Mouse (Mus musculus) hindbrain, embryonic 13.5 days (tissue): ENCODE data around the gene Gpr108. TPM values are rescaled to one million over a fixed set of nuclear protein-coding genes. Genes with fewer than 3 reads are reported as not detected.

Experiments used
- ATAC-seq: fragments of 200-750 bp; cut with Nextera tagmentation; 2 replicates; pipeline ENCODE4 v1.8.0; 2017; ENCODE audit warnings: moderate TSS enrichment; ENCODE audit not compliant: low FRiP score
- H3K27ac ChIP-seq: fragments of 300-500 bp; sonication (generic); 2 replicates; pipeline ENCODE4 v1.5.1; 2015; ENCODE audit warnings: inconsistent platforms, mild to moderate bottlenecking, moderate library complexity
- H3K27me3 ChIP-seq: fragments of 300-500 bp; sonication (generic); 2 replicates; pipeline ENCODE4 v1.6.1; 2015; ENCODE audit warnings: mild to moderate bottlenecking, inconsistent platforms
- H3K36me3 ChIP-seq: fragments of 300-500 bp; sonication (generic); 2 replicates; pipeline ENCODE4 v1.6.1; 2015; ENCODE audit warnings: mild to moderate bottlenecking, inconsistent platforms
- H3K4me1 ChIP-seq: fragments of 300-500 bp; sonication (generic); replicated peaks from 2 replicates; pipeline ENCODE4 v1.6.1; 2015; ENCODE audit warnings: inconsistent platforms
- H3K4me2 ChIP-seq: fragments of 300-500 bp; sonication (generic); 2 replicates; pipeline ENCODE4 v1.6.1; 2015; ENCODE audit warnings: inconsistent platforms, mild to moderate bottlenecking, moderate library complexity
- H3K4me3 ChIP-seq: fragments of 300-500 bp; sonication (generic); 2 replicates; pipeline ENCODE4 v1.5.1; 2015; ENCODE audit warnings: mild to moderate bottlenecking, inconsistent platforms
- H3K9ac ChIP-seq: fragments of 300-500 bp; sonication (generic); 2 replicates; pipeline ENCODE4 v1.6.1; 2015; ENCODE audit warnings: mild to moderate bottlenecking, inconsistent platforms
- H3K9me3 ChIP-seq: fragments of 300-500 bp; sonication (generic); 2 replicates; pipeline ENCODE4 v1.6.1; 2016; ENCODE audit warnings: inconsistent platforms
- WGBS: fragments of 180-500 bp; shearing (Covaris S2); methylation state at CpG from one replicate; pipeline ENCODE4 v1.1.7; 2015; 5-methylcytosine and 5-hydroxymethylcytosine counted together
- polyA plus RNA-seq: library from polyadenylated mRNA; unstranded; fragments of >200 nt; fragmentation: Nextera tagmentation; extraction: Ambion mirVana; gene quantifications from 2 replicates; pipeline ENCODE4 v1.2.1, GENCODE M21; 2015

The Gpr108 gene
- polyA plus RNA-seq, 1 experiment from 2014 or later, result 23.8 TPM

- Histone ChIP-seq H3K9me3 (no peaks in the 10 kb centered on the region), H3K36me3 (no peaks in the 10 kb centered on the region), H3K4me3 (no peak overlapping the region), H3K9ac (no peak overlapping the region), H3K27me3 (no peaks in the 10 kb centered on the region; the same call in 1 of the 2 replicates), H3K4me1 (peaks cover 9% of the 10 kb centered on the region), H3K4me2 (no peak overlapping the region), H3K27ac (no peak overlapping the region)
- no peak for ATAC-seq
- 81% methylated on average over 12 of the region's 12 CpGs for WGBS
Measured at GRCm38 (mm10) chr17:57218335-57218900, 29.8 kb downstream of the Gpr108 start.

- H3K36me3 ChIP-seq, result no peaks in the 10 kb centered on the region
- H3K27ac ChIP-seq, result no peak overlapping the region
- peak overlapping the region; percentile 46; the same call in 1 of the 2 replicates for H3K9ac ChIP-seq
- no peaks in the 10 kb centered on the region for H3K9me3 ChIP-seq
- H3K27me3 ChIP-seq, result no peaks in the 10 kb centered on the region
- peaks cover 9% of the 10 kb centered on the region for H3K4me1 ChIP-seq
- 52% methylated on average over 13 of the region's 13 CpGs for WGBS
- ATAC-seq, result peak; percentile 82
- H3K4me3 ChIP-seq, result peak overlapping the region; percentile 11; the same call in 1 of the 2 replicates
- H3K4me2 ChIP-seq, result peak overlapping the region; percentile 39
Measured at GRCm38 (mm10) chr17:57214676-57215387, 33.4 kb downstream of the Gpr108 start.

- Histone ChIP-seq H3K36me3 (no peaks in the 10 kb centered on the region), H3K4me3 (no peak overlapping the region), H3K27ac (no peak overlapping the region), H3K9me3 (no peaks in the 10 kb centered on the region), H3K9ac (no peak overlapping the region), H3K27me3 (no peaks in the 10 kb centered on the region), H3K4me2 (no peak overlapping the region), H3K4me1 (peaks cover 3% of the 10 kb centered on the region; the same call in 1 of the 2 replicates)
- no peak for ATAC-seq
- 66% methylated on average over 9 of the region's 9 CpGs for WGBS
Measured at GRCm38 (mm10) chr17:57211501-57211900, 36.7 kb downstream of the Gpr108 start.

GRCm38 (mm10) chr17:57209330-57209729, 38.9 kb downstream of the Gpr108 start:
- H3K36me3 ChIP-seq, result no peaks in the 10 kb centered on the region
- no peaks in the 10 kb centered on the region for H3K27me3 ChIP-seq
- no peak for ATAC-seq
- no peak overlapping the region for H3K27ac ChIP-seq
- 80% methylated on average over 4 of the region's 4 CpGs for WGBS
- no peaks in the 10 kb centered on the region for H3K4me1 ChIP-seq
- H3K4me2 ChIP-seq, result no peak overlapping the region
- no peak overlapping the region for H3K4me3 ChIP-seq
- H3K9me3 ChIP-seq, result no peaks in the 10 kb centered on the region
- H3K9ac ChIP-seq, result no peak overlapping the region

- H3K9me3 ChIP-seq, result no peaks in the 10 kb centered on the region
- no peak overlapping the region for H3K9ac ChIP-seq
- no peaks in the 10 kb centered on the region for H3K36me3 ChIP-seq
- H3K4me3 ChIP-seq, result no peak overlapping the region
- H3K4me2 ChIP-seq, result no peak overlapping the region
- ATAC-seq, result no peak
- whole genome bisulfite sequencing, result 91% methylated on average over 3 of the region's 3 CpGs
- H3K27ac ChIP-seq, result no peak overlapping the region
- no peaks in the 10 kb centered on the region for H3K27me3 ChIP-seq
- H3K4me1 ChIP-seq, result no peaks in the 10 kb centered on the region
Measured at GRCm38 (mm10) chr17:57207938-57208337, 40.3 kb downstream of the Gpr108 start.

GRCm38 (mm10) chr17:57201841-57202724, 46.2 kb downstream of the Gpr108 start:
- H3K4me2 ChIP-seq, result no peak overlapping the region
- H3K4me1 ChIP-seq, result no peaks in the 10 kb centered on the region
- H3K36me3 ChIP-seq, result no peaks in the 10 kb centered on the region
- no peak overlapping the region for H3K4me3 ChIP-seq
- WGBS, result 90% methylated on average over 10 of the region's 10 CpGs
- no peaks in the 10 kb centered on the region for H3K27me3 ChIP-seq
- no peak for ATAC-seq
- H3K9me3 ChIP-seq, result no peaks in the 10 kb centered on the region
- no peak overlapping the region for H3K9ac ChIP-seq
- H3K27ac ChIP-seq, result no peak overlapping the region

GRCm38 (mm10) chr17:57198252-57198651, 50.0 kb downstream of the Gpr108 start:
- no peak overlapping the region for H3K4me2 ChIP-seq
- H3K4me1 ChIP-seq, result no peaks in the 10 kb centered on the region
- no peaks in the 10 kb centered on the region for H3K36me3 ChIP-seq
- H3K27me3 ChIP-seq, result no peaks in the 10 kb centered on the region
- H3K9me3 ChIP-seq, result no peaks in the 10 kb centered on the region
- H3K4me3 ChIP-seq, result no peak overlapping the region
- no peak overlapping the region for H3K9ac ChIP-seq
- 79% methylated on average over 3 of the region's 3 CpGs for WGBS
- no peak for ATAC-seq
- no peak overlapping the region for H3K27ac ChIP-seq

GRCm38 (mm10) chr17:57195326-57196010, 52.8 kb downstream of the Gpr108 start:
- WGBS, result 83% methylated on average over 8 of the region's 8 CpGs
- no peak overlapping the region for H3K4me3 ChIP-seq
- no peaks in the 10 kb centered on the region for H3K36me3 ChIP-seq
- H3K4me2 ChIP-seq, result no peak overlapping the region
- H3K27me3 ChIP-seq, result no peaks in the 10 kb centered on the region
- no peak overlapping the region for H3K27ac ChIP-seq
- no peaks in the 10 kb centered on the region for H3K9me3 ChIP-seq
- ATAC-seq, result no peak
- H3K4me1 ChIP-seq, result no peaks in the 10 kb centered on the region
- no peak overlapping the region for H3K9ac ChIP-seq

- H3K4me3 ChIP-seq, result no peak overlapping the region
- H3K4me2 ChIP-seq, result no peak overlapping the region
- H3K4me1 ChIP-seq, result no peaks in the 10 kb centered on the region
- 82% methylated on average over 3 of the region's 3 CpGs for WGBS
- H3K9ac ChIP-seq, result no peak overlapping the region
- H3K27me3 ChIP-seq, result no peaks in the 10 kb centered on the region
- no peak for ATAC-seq
- H3K9me3 ChIP-seq, result no peaks in the 10 kb centered on the region
- no peaks in the 10 kb centered on the region for H3K36me3 ChIP-seq
- H3K27ac ChIP-seq, result no peak overlapping the region
Measured at GRCm38 (mm10) chr17:57194771-57195170, 53.5 kb downstream of the Gpr108 start.

GRCm38 (mm10) chr17:57194041-57194507, 54.2 kb downstream of the Gpr108 start, which contains the start of gene Tnfsf14:
TSS of gene Tnfsf14 (minus strand) at chr17:57194177.
- H3K4me3 ChIP-seq, result no peak within 1 kb of the TSS
- H3K36me3 ChIP-seq, result no peaks in the 10 kb centered on the region
- H3K9ac ChIP-seq, result no peak within 1 kb of the TSS
- no peak for ATAC-seq
- H3K27me3 ChIP-seq, result no peaks in the 10 kb centered on the region
- H3K4me2 ChIP-seq, result no peak within 1 kb of the TSS
- WGBS, result 84% methylated on average over 11 of the region's 11 CpGs
- no peaks in the 10 kb centered on the region for H3K9me3 ChIP-seq
- no peaks in the 10 kb centered on the region for H3K4me1 ChIP-seq
- no peak within 1 kb of the TSS for H3K27ac ChIP-seq

GRCm38 (mm10) chr17:57188510-57189192, 59.6 kb downstream of the Gpr108 start:
- H3K9ac ChIP-seq, result no peak overlapping the region
- H3K36me3 ChIP-seq, result no peaks in the 10 kb centered on the region
- ATAC-seq, result no peak
- H3K4me3 ChIP-seq, result no peak overlapping the region
- H3K9me3 ChIP-seq, result no peaks in the 10 kb centered on the region
- 93% methylated on average over 12 of the region's 12 CpGs for WGBS
- H3K27ac ChIP-seq, result no peak overlapping the region
- H3K4me2 ChIP-seq, result no peak overlapping the region
- no peaks in the 10 kb centered on the region for H3K27me3 ChIP-seq
- no peaks in the 10 kb centered on the region for H3K4me1 ChIP-seq
